Mouse (Mus musculus): ENCODE data around the gene Dpep2nb.

The Dpep2nb gene

DNA sequence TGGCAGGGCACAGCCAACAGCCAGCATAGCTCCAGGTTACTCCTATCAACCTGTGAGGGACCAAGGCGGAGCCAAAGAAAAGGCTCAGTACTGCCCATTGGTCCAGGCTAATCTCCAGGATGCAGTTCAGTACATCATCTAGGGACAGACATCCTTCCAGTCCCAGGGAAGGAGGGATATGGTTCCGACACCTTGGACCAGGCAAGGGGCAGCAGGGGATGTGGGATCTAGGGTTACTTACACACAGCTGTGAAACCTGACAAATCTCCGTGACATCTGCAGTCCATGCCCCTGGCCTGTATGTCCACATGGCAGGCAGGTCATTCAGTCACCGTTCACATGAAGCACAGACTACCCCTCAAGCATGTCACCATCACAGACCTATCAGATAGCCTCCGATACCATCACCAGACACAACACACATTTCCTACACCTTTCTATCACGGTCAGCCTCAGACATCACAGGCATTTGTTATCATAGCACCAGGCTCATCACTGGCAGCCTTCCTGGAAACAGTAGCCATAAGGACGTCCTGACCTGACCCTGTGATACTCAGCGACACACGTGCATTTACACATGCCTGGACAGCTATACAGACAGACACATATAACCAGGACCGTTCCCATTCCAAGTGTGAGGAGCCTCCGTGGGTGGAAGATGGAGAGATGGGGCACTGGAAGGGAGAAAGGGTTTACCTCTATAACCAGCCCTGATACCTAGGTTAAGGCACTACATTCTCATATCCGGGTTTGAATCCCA is 41.1 kb downstream of the Dpep2nb start:
- intact Hi-C loops (cut with DNase I) = no loop called here

DNA sequence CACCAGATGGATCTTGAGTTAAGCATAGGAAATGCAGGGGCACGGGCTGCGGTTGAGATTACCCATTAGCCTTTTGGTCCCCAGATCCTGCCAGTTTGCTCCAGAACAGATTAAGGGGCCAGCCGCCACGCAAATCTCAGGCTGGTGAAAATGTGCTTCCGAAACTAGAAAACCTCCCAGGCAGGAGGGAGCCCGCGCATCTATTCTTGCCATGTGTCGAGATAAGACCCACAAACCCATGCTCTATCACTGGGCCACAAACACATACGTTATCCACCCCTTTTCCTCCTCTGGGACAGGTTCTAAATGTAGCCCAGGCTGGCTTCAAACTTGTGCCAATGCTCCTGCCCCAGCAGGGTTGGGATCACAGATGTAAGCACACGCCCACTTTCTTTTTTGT is 44.2 kb downstream of the Dpep2nb start:
- intact Hi-C loops (cut with DNase I) = no loop called here

DNA sequence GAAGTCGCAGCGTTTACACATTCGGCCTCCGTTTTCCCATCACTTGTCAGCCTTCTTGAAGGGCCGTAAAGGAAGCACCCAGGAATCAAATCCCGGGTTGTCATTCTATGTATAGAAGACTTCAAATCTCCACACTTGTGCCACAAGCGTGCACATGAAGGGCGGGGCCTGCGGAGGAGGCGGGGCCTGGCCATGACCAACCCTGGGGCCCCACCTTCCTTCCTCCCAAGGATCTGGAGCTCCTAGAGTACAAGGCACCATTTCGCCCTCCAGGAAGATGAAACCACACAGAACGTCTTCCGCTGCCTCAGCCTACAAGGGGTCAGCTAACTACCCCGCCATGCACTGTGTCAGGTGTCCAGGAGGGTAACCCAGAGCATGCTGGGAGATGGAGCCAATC is 44.7 kb downstream of the Dpep2nb start:
- intact Hi-C loops (cut with DNase I) = no loop called here

DNA sequence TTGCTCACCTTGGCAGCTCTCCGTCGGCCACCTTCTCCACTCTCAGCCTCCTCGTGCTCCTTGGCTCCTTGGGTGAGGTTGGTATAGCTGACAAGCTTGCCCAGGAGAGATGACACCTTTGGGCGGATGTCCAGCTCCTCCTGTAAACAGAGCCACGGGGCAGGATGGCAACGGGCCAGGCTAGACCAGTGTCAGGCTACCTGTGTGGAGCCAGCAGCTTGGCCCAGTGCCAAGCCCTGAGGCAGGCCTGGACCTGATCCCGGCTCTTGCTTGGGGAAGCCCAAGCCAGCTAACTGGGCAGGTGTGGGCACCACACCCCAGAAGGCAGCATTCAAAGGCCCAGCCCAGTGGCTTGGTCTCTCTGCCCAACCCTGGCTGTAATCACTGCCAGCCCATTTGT is 46.4 kb downstream of the Dpep2nb start:
- intact Hi-C loops (cut with DNase I) = no loop called here

DNA sequence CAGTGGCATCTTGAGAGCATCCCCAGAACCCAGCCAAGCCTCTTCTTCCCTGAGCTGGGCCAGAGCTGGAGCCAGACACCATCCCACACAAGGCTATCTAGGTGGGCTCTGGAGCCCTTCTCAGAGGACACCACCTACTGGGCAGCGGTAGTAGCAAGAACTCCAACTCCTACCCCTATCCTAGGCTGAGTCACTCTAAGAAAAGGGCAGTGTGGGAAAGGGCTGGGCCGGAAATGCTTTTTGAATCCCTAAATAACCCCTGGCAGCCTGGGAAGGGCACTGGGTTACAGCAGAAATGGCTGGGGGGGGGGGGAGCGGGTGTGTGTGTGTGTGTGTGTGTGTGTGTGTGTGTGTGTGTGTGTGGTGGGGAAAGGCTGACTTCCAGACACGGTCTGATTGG is 48.0 kb downstream of the Dpep2nb start:
- intact Hi-C loops (cut with DNase I) = no loop called here

DNA sequence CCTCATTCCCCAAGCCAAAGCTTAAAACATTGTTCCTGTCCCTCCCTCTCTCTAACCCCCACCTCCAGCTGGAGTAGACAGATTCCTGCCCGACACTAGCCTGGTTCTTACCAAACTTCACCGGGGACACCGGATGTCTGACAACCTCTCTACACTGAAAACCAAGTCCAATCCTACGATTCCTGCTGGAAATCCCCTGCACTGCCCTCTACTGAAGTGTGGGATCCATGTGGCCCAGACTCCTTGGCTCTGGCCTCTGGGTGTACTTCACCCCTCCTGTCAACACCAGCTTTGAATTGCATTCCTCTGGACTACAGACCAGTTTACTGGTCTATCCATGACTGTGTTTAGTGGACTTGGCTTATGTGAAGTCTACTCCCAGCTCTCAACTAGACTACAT is 49.2 kb downstream of the Dpep2nb start:
- intact Hi-C loops (cut with DNase I) = no loop called here

DNA sequence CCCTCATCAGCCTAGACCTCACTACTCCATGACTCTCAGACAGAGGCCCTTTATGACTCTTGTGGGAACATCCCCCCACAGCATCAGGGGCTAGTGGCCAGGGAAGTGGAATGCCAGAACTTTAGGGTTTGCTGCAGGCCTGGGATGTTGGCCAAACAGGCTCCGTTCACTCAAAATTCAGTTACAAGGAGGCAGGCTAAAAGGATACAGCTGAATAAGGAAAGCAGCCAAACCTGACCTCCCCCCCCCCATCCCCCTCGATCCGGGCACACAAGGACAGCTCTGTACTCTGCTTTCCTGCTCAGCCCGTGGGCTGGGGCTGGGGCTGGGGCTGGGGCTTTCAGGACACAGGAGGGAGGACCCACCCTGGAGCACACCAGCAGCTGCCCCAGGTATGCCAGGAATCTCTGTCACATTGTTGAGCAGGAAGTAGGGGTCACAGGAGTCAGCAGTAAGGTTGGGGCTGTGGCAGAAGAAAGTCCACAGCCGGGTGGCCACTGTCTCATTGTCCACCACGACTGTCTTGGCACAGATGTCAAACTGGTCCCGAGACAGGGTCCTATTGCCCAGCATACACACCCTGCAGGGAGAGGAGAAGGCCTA is 54.6 kb downstream of the Dpep2nb start:
- intact Hi-C loops (cut with DNase I) = no loop called here

DNA sequence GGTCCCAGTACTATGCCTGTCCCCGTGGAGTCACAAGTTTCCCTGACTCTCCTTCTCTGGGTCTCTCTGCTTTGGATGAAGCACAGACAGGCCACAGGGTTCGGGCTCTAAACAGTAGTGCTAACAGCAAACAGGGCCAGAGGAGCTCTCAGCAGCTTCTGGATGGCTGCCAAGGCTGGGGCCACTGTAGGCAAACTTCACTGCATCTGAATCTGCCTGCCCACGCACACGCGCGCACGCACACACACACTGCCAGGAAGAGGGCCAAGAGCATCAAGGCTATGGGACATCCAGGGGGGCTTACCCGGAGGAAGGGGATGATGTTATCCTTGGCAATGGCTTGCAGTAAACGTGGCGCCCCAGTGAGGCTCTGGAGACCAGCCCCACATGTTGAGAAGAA is 56.4 kb downstream of the Dpep2nb start:
- intact Hi-C loops (cut with DNase I) = no loop called here

Small RNAs within 50 kb of the gene (microRNA-seq; reads per million reads assigned to microRNA genes)
- 0.11 to 0.12 reads per million in 2 experiments for gene Mir7074

All from adrenal gland (tissue).